Mouse (Mus musculus): ENCODE results near the gene Tfr2. TPM values are rescaled to one million over a fixed set of nuclear protein-coding genes. Genes with fewer than 3 reads are reported as not detected.

Tfr2 gene
- polyA plus RNA-seq, 1 experiment from 2014 or later, result 0.32 TPM

DNA sequence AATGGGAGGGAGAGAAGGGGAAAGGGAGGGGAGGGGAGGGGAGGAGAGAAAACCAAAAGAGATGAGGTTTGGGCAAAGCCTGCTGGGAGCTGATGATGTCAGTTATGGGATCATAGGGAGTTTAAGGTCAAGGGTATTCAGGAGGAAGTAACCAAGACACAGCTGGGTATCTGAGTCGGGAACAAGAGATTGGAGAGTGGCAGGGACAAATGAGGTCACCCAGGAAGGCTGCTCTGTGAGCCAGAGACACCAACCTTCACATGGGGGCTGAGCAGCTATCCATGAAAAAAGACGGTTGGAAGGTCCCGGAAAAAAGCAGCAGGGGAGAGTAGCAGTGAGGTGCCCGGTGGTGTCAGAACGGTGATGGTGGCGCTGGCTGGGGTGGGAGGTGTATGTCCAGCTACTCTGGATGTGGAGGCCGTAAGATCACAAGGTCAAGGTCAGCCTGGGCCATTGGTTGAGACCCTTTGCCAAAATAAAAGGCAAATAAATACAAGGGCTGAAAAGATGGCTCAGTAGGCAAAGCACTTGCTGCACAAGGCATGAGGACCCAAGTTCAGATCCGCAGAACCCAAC is 1.3 kb upstream of the Tfr2 start:
- no peak overlapping the region for H3K27ac ChIP-seq
- H3K27me3 ChIP-seq, result peaks cover 3% of the 10 kb centered on the region; the same call in 1 of the 2 replicates
- ATAC-seq (ENCODE audit: low FRiP score, low read depth), result no peak
- WGBS, result 85% methylated on average over 8 of the region's 8 CpGs
- no peak overlapping the region for H3K4me2 ChIP-seq (replicated peaks)
- no peaks in the 10 kb centered on the region for H3K4me1 ChIP-seq
- no peaks in the 10 kb centered on the region for H3K36me3 ChIP-seq
- H3K9ac ChIP-seq, result no peak overlapping the region
- H3K9me3 ChIP-seq, result no peaks in the 10 kb centered on the region
- no peak overlapping the region for H3K4me3 ChIP-seq

DNA sequence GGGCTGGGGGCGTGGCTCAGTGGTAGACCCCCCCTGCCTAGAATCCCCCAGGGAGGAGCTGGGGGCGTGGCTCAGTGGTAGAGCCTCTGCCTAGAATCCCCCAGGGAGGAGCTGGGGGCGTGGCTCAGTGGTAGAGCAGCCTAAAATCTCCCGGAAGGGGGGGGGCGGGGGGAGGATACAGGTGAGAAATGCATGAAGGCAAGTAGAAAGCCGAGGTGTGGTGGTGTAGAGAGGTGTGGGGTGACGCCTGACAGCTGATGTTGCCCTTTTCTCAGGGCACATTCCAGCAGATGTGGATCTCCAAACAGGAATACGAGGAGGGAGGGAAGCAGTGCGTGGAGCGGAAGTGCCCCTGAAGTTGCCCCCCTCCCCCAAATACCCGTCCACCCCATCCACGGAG is 609 bp upstream of the Tfr2 start:
- Histone ChIP-seq H3K9me3 (no peaks in the 10 kb centered on the region), H3K27me3 (peaks cover 10% of the 10 kb centered on the region), H3K4me1 (no peaks in the 10 kb centered on the region), H3K36me3 (no peaks in the 10 kb centered on the region), H3K9ac (no peak overlapping the region), H3K27ac (no peak overlapping the region), H3K4me3 (no peak overlapping the region), H3K4me2 (replicated peaks) (no peak overlapping the region)
- ATAC-seq (ENCODE audit: low FRiP score, low read depth), result no peak
- WGBS, result 65% methylated on average over 12 of the region's 12 CpGs

DNA sequence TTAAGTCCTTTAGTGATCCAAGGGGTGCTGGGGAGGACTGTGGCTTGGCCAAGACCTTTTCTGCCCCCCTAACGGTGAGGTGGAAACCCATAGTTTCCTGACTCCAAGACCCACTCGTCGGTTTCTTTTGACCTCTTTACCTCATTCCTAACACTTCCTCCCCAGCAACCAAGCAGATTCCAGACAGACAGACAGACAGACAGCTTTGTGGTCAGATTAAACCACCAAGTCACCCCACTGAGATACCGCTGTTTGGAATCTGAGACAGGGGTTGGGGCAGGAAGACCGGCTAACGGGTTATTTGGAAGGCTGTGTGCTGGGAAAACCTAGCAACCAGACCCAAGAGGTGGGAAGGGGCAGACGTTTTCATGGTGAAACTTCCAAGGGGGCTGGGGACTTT is 541 bp downstream of the Tfr2 start:
- Histone ChIP-seq H3K9ac (no peak overlapping the region), H3K27me3 (peaks cover 21% of the 10 kb centered on the region), H3K9me3 (no peaks in the 10 kb centered on the region), H3K4me1 (no peaks in the 10 kb centered on the region), H3K4me2 (replicated peaks) (0 out of 2 replicates have a peak overlapping the region, but pooled peaks have one; percentile 11), H3K27ac (no peak overlapping the region), H3K36me3 (no peaks in the 10 kb centered on the region), H3K4me3 (no peak overlapping the region)
- WGBS, result 55% methylated on average over 7 of the region's 7 CpGs
- no peak for ATAC-seq (ENCODE audit: low FRiP score, low read depth)

DNA sequence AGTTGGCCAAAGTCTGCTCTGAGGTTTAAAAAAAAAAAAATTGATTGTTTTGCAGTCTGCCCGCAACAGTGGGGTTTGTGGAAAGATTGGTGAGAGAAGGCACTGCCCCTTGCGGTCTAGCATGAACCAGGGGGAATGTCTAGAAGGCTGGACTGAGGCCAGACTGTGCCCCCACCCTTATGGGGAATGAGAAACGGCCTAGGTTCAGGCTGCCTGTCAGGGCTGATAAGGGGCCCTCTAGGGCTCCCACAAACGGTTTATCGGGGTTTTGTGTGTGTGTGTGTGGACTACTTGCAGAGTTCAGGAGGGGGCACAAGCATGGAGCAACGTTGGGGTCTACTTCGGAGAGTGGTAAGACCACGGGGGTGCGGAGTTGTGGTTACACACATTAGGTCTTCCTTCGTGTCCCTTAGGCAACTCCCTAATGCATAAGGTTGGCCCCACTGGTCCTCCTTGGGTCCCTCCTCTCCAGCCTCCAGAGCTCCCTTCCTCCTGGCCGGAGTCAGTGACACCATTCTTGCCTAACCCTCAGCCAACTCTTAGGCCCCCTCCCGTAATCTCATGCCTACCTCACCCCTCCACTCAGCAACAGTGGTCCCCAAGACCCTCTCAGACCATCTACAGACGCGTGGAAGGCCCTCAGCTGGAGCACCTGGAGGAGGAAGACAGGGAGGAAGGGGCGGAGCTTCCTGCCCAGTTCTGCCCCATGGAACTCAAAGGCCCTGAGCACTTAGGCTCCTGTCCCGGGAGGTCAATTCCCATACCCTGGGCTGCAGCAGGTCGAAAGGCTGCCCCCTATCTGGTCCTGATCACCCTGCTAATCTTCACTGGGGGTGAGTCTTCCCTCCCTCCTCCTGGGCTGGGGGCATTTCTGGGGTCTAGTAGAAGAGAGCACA is 1.3 kb downstream of the Tfr2 start:
- Histone ChIP-seq H3K9ac (no peak overlapping the region), H3K4me2 (replicated peaks) (no peak overlapping the region), H3K4me3 (no peak overlapping the region), H3K27ac (no peak overlapping the region), H3K27me3 (peaks cover 22% of the 10 kb centered on the region), H3K36me3 (no peaks in the 10 kb centered on the region), H3K4me1 (no peaks in the 10 kb centered on the region), H3K9me3 (no peaks in the 10 kb centered on the region)
- 82% methylated on average over 17 of the region's 17 CpGs for WGBS
- no peak for ATAC-seq (ENCODE audit: low FRiP score, low read depth)

DNA sequence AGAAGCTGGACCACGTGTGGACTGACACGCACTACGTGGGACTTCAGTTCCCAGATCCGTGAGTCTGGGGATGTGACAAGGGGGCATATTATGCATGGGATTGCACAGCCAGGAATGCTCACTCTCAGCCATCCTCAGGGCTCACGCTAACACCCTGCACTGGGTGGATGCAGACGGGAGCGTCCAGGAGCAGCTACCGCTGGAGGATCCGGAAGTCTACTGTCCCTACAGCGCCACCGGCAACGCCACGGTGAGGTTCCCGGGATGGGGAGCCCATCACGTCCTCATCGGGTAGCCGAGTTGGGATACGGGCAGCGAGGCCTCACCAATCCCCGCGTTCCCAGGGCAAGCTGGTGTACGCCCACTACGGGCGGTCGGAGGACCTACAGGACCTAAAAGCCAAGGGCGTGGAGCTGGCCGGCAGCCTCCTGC is 4.8 kb downstream of the Tfr2 start:
- H3K4me2 ChIP-seq (replicated peaks), result peak overlapping the region; percentile 58
- H3K4me3 ChIP-seq, result peak overlapping the region; percentile 29
- H3K27me3 ChIP-seq, result peaks cover 22% of the 10 kb centered on the region
- H3K4me1 ChIP-seq, result no peaks in the 10 kb centered on the region
- H3K9me3 ChIP-seq, result no peaks in the 10 kb centered on the region
- ATAC-seq (ENCODE audit: low FRiP score, low read depth), result no peak; the same call in 1 of the 2 replicates
- no peak overlapping the region for H3K27ac ChIP-seq
- peak overlapping the region; percentile 51; the same call in 1 of the 2 replicates for H3K9ac ChIP-seq
- no peaks in the 10 kb centered on the region for H3K36me3 ChIP-seq
- 6% methylated on average over 27 of the region's 27 CpGs for WGBS

DNA sequence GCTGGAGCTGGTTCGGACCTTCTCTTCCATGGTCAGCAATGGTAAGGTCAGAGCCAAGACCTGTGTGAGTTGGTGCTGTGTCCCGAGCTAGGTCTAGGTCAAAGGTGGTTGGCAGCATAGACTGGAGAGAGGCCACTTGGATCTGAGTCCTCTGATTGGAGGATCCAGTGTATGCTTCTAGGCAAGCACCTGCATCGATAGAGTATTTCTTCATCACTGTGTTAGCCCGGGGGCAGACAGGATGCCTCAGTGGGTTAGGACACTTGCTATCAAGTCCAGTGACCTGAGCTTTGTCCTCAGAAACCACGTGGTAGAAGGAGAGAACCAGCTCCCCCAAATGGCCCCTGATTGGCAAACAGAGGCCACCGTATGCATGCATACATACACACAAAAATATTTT is 10.6 kb downstream of the Tfr2 start:
- Histone ChIP-seq H3K4me2 (replicated peaks) (no peak overlapping the region), H3K9ac (no peak overlapping the region), H3K27me3 (peaks cover 33% of the 10 kb centered on the region), H3K9me3 (no peaks in the 10 kb centered on the region), H3K36me3 (no peaks in the 10 kb centered on the region), H3K4me1 (peaks cover 9% of the 10 kb centered on the region; the same call in 1 of the 2 replicates), H3K4me3 (no peak overlapping the region), H3K27ac (no peak overlapping the region)
- ATAC-seq (ENCODE audit: low FRiP score, low read depth), result no peak
- WGBS, result 78% methylated on average over 6 of the region's 6 CpGs

DNA sequence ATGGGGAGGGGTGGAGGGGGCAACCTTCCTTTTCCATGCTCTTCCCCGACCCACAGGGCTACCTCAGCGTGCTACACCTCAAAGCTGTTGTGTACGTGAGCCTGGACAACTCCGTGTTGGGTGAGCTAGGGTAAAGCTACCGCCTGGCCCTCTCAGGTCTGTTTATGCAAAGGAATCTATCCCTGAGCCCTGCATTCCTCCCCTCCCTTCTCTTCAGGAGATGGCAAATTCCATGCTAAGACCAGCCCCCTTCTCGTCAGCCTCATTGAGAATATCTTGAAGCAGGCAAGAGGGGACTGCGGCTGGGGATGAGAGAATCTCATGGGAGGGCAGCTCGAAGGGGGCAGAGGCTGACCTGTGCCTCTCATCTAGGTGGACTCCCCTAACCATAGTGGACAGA is 13.1 kb downstream of the Tfr2 start:
- H3K4me3 ChIP-seq, result no peak overlapping the region
- no peaks in the 10 kb centered on the region for H3K36me3 ChIP-seq
- H3K27me3 ChIP-seq, result peaks cover 33% of the 10 kb centered on the region
- no peaks in the 10 kb centered on the region; the same call in 1 of the 2 replicates for H3K9me3 ChIP-seq
- no peak overlapping the region for H3K9ac ChIP-seq
- WGBS, result 29% methylated on average over 8 of the region's 8 CpGs
- no peak overlapping the region for H3K27ac ChIP-seq
- peaks cover 9% of the 10 kb centered on the region; the same call in 1 of the 2 replicates for H3K4me1 ChIP-seq
- peak overlapping the region; percentile 59; the same call in 1 of the 2 replicates for H3K4me2 ChIP-seq (replicated peaks)
- ATAC-seq (ENCODE audit: low FRiP score, low read depth), result no peak

DNA sequence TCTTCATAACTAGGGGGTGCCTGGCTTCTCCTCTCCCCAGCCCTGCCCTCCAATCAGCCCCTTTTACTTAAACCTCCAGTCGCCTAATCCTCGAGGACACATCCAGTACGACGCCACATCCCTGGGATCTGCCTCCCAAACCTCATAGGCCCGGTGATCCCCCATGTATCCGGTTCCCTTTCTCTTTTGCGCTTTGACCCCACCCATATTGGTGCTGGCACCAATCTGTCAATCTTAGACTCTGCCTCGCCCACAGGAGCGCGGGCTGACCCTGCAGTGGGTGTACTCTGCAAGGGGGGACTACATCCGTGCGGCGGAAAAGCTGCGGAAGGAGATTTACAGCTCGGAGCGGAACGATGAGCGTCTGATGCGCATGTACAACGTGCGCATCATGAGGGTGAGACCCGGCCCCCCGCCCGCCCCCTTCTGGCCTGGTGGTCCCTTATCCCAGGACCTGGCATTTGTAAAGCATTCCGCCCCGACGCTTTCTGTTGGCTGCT is 14.1 kb downstream of the Tfr2 start:
- Histone ChIP-seq H3K36me3 (no peaks in the 10 kb centered on the region), H3K4me1 (peaks cover 9% of the 10 kb centered on the region; the same call in 1 of the 2 replicates), H3K9me3 (no peaks in the 10 kb centered on the region; the same call in 1 of the 2 replicates), H3K27ac (no peak overlapping the region), H3K9ac (peak overlapping the region; percentile 45), H3K4me2 (replicated peaks) (peak overlapping the region; percentile 59), H3K27me3 (peaks cover 33% of the 10 kb centered on the region), H3K4me3 (peak overlapping the region; percentile 41)
- ATAC-seq (ENCODE audit: low FRiP score, low read depth), result peak; percentile 35; the same call in 1 of the 2 replicates
- 21% methylated on average over 27 of the region's 27 CpGs for WGBS

DNA sequence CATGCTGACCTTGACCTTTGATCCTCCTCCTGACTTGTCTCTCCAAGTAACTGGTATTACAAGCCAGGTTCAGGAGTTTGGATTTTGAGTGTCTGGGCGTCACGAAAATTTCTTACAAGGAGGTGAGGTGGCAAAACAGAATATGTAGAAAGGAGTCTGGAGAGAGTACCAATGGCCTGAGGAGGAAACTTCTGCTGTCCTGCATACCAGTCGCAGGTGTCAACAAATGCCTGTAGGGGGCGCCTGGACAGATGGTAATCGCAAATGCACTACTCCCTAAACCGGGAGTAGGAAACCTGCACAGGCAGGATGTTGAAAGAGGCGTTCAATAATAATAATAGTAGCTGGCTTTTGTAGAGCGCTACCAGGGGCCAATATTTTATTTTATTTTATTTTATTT is 15.3 kb downstream of the Tfr2 start:
- Histone ChIP-seq H3K27me3 (peaks cover 33% of the 10 kb centered on the region), H3K9me3 (no peaks in the 10 kb centered on the region; the same call in 1 of the 2 replicates), H3K4me2 (replicated peaks) (no peak overlapping the region), H3K4me1 (peaks cover 9% of the 10 kb centered on the region; the same call in 1 of the 2 replicates), H3K9ac (no peak overlapping the region), H3K36me3 (no peaks in the 10 kb centered on the region), H3K4me3 (no peak overlapping the region), H3K27ac (no peak overlapping the region)
- no peak for ATAC-seq (ENCODE audit: low FRiP score, low read depth)
- WGBS, result 31% methylated on average over 8 of the region's 8 CpGs

DNA sequence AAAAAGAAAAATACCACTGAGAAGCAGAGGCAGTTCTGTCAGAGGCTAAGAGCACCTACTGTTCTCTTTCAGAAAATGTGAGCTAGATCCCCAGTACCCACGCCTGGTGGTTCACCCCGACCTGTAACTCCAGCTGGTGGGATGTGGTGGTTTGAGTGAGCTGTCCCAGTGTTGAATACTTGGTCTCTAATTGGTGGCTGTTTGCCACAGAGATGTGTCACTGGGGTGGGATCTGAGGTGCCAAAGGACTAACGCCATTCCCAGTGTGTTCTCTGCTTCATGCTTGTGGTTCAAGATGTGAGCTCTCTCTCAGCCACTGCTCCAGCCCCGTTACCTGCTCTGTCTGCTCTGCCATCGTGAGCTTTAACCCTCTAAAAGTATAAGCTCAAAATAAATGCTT is 20.9 kb downstream of the Tfr2 start:
- no peaks in the 10 kb centered on the region; the same call in 1 of the 2 replicates for H3K9me3 ChIP-seq
- no peak for ATAC-seq (ENCODE audit: low FRiP score, low read depth)
- H3K9ac ChIP-seq, result no peak overlapping the region
- H3K27ac ChIP-seq, result no peak overlapping the region
- WGBS, result 69% methylated on average over 5 of the region's 5 CpGs
- no peaks in the 10 kb centered on the region for H3K27me3 ChIP-seq
- no peaks in the 10 kb centered on the region for H3K4me1 ChIP-seq
- H3K4me3 ChIP-seq, result no peak overlapping the region
- no peak overlapping the region for H3K4me2 ChIP-seq (replicated peaks)
- H3K36me3 ChIP-seq, result no peaks in the 10 kb centered on the region

DNA sequence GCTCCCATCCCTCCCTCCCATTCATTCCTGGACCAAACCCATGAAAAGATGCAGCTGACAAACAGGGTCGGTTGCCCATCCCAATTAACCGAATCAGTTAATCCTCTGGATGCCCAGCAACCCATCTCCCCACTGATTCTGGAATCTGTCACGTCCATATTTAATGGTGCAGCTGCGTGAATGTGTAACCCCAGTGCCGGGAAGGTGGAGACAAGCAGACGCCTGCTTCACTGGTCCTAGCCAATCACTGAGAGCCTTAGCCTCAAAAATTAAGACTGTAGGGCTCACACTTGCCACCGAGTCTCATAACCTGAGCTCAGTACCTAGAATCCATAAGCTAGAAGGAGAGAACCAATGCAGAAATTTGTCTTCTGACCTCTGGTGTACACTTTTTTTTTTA is 26.3 kb downstream of the Tfr2 start:
- Histone ChIP-seq H3K4me3 (no peak overlapping the region), H3K27me3 (no peaks in the 10 kb centered on the region), H3K4me1 (peaks cover 13% of the 10 kb centered on the region), H3K36me3 (peaks cover 17% of the 10 kb centered on the region), H3K9me3 (no peaks in the 10 kb centered on the region), H3K27ac (no peak overlapping the region), H3K9ac (no peak overlapping the region), H3K4me2 (replicated peaks) (no peak overlapping the region)
- no peak for ATAC-seq (ENCODE audit: low FRiP score, low read depth)
- 79% methylated on average over 7 of the region's 7 CpGs for WGBS

DNA sequence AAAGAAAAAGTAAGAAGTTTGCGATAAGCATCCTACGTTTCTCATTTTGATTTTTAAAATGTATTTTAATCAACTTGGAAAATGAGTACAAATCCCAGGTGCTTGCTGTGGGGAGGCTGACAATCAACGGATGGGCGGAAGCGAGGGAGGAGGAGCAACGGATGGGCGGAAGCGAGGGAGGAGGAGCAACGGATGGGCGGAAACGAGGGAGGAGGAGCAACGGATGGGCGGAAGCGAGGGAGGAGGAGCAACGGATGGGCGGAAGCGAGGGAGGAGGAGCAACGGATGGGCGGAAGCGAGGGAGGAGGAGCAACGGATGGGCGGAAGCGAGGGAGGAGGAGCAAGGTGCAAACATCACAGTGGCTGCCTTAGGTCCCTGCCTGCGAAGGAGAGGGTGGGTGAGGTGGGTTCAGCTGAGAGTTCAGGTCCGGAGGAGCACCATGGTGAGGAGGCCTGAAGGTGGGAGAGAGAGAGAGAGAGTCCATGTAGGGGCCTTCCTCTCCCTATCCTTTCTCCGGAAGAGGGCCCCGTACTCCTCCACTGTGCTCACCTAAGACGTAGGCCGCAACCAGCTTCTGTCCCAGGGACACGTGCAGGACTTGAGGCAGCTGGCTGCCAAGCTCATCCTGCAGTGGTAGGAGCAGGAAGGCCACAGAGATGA is 27.1 kb downstream of the Tfr2 start:
- WGBS, result 36% methylated on average over 30 of the region's 30 CpGs
- Histone ChIP-seq H3K27ac (no peak overlapping the region), H3K4me2 (replicated peaks) (peak overlapping the region; percentile 31), H3K4me3 (0 out of 2 replicates have a peak overlapping the region, but pooled peaks have one; percentile 2), H3K36me3 (peaks cover 17% of the 10 kb centered on the region), H3K27me3 (no peaks in the 10 kb centered on the region), H3K9ac (no peak overlapping the region), H3K4me1 (peaks cover 13% of the 10 kb centered on the region), H3K9me3 (no peaks in the 10 kb centered on the region)
- ATAC-seq (ENCODE audit: low FRiP score, low read depth), result no peak
